Mouse (Mus musculus) brain, embryonic 18.5 days (tissue): ENCODE results near the gene Tnfsf13.
"Not testable (repeated sequence)": the region's sequence is repeated elsewhere in the genome, so short reads cannot be mapped to it uniquely, and the experiment has no call there.

ENCODE experiments used
- DNase-seq: peaks from one replicate; pipeline ENCODE4 v3.0.0-alpha.2; 2012; ENCODE audit warnings: low read depth, low spot score

Gene Tnfsf13

GRCm38 (mm10) chr11:69703814-69704612, 18.4 kb upstream of the Tnfsf13 start:
- no peak for DNase-seq

GRCm38 (mm10) chr11:69703381-69703780, 17.8 kb upstream of the Tnfsf13 start:
- not testable (repeated sequence) for DNase-seq

- DNase-seq, result not testable (repeated sequence)
These were observed 17.3 kb upstream of the Tnfsf13 start for GRCm38 (mm10) chr11:69702886-69703285.

DNA sequence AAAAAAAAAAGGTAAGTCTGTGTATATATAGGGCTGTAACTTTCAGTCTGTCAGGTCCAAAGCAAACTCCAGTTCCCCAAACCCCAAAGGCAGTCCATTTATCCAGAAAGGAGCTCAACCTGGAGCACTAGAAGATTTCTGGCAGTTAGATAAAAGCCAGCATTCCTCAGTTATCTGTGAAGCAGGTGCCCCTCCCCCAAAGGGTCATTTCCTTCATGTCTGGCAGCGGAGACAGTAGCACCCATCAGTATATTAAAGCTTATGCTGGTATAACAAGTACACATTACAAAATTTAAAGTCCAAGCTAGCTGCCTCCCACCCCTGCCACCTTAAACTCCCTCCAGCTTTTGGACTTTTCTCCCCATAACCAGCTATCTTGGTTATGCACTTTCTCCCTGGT, 14.0 kb upstream of the Tnfsf13 start:
- DNase-seq, result no peak

- no peak for DNase-seq
These were observed 13.0 kb upstream of the Tnfsf13 start for GRCm38 (mm10) chr11:69698574-69698973.

- DNase-seq, result no peak
These were observed 11.8 kb upstream of the Tnfsf13 start for GRCm38 (mm10) chr11:69697396-69697795.

GRCm38 (mm10) chr11:69695361-69696181, 10.0 kb upstream of the Tnfsf13 start, which contains the start of the genes Tnfsf12 and Tnfsfm13:
Gene Tnfsf12, minus strand, starts transcription at chr11:69695849.
Gene Tnfsfm13, minus strand, starts transcription at chr11:69696098.
- DNase-seq, result no peak

- no peak for DNase-seq
These were observed 9.4 kb upstream of the Tnfsf13 start for GRCm38 (mm10) chr11:69695046-69695360.

GRCm38 (mm10) chr11:69693421-69693965, 7.9 kb upstream of the Tnfsf13 start:
- DNase-seq, result no peak

GRCm38 (mm10) chr11:69692863-69693262, 7.3 kb upstream of the Tnfsf13 start:
- no peak for DNase-seq

GRCm38 (mm10) chr11:69692196-69692811, 6.7 kb upstream of the Tnfsf13 start:
- no peak for DNase-seq

- DNase-seq, result no peak
These were observed 4.3 kb upstream of the Tnfsf13 start for GRCm38 (mm10) chr11:69689891-69690290.

DNA sequence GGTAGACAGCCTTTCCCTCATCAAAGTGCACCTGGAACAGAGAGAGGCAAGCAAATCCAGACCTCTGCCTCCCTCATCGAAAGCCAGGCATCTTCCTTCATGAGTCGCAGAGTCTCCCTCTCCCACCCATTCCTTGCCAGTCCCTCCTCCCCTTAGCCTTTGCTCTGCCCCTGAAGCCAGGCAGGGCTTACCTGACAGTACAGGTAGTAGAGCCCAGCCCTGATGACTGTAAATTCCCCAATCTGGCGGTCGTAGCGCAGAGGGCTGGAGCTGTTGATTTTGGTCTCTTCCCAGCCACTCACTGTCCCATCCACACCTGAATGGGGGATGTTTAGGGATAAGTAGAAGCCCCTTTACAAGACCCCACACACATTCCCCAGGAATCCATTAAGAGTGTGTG, 1.5 kb upstream of the Tnfsf13 start:
- no peak for DNase-seq

- DNase-seq, result no peak
These were observed 793 bp upstream of the Tnfsf13 start for GRCm38 (mm10) chr11:69686377-69686776.

GRCm38 (mm10) chr11:69684936-69685335, 648 bp downstream of the Tnfsf13 start:
- DNase-seq, result no peak

DNA sequence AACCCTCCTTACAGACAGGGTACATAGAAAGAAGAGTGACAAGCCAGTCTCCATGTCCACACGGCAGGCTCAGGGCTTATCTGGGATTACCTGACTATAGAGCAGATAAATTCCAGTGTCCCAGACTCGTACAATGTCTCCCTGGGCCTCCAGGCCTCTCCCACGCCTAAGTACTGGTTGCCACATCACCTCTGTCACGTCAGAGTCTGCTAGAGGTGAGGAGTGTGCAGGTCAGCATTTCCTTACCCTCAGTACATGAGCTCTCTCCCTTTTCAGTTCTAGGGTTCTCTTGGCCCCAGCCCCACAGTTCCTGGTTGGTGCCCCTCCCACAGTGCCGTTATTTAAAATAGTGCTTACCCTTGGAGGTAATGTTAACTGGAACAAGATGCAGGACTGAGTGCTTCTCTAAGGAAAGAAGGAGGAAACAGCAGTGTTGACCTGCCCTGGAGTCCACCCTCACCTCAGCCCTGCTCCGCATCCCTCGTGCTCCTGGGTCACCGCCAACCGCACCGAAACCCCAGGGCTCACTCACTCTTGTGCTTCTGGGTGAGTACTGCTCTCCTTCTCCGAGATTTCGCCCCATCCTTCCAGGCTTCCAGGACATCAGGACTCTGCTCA, 1.3 kb downstream of the Tnfsf13 start:
- DNase-seq, result no peak

- no peak for DNase-seq
These were observed 2.0 kb downstream of the Tnfsf13 start for GRCm38 (mm10) chr11:69683576-69683975.

DNA sequence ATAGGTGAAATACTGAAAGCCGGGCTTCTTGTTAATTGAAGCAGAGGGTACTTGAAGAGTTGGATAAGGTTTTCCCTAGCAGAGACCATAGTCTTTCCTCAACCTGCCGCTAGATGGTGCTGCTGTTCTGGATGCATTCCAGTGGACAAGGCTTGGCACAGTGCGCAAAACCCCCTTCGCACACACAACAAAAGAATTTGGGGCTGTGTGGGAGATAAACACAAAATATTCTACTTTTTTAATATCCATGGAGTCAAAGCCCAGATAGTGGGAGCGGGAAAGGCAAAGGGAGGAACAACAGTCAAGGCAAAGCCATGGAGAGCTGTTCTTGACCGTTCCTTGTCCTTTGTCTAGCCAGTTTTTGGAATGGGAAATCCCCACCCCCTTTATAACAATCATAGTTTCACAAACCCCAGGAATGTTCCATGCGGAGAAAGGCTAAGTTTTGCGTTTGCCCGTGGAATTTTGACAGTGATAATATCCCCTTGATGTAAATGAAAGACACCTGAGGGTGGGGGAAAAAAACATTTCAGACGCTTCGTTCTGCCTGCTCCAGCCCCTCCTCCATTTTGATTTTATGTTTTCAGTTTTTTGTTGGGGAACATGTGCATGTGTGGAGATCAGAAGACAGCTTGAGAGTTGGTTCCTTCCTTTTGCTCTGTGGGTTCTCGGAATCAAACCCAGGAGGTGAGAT, 2.6 kb downstream of the Tnfsf13 start:
- DNase-seq, result peak; percentile 77

- no peak for DNase-seq
These were observed 3.3 kb downstream of the Tnfsf13 start for GRCm38 (mm10) chr11:69682209-69682839.
